Mouse (Mus musculus) MEL (cell line): Measurements from ENCODE around the gene Lats2.

Experiments used
- CTCF ChIP-seq, 3 experiments: IDR thresholded peaks in 2 of 3; conservative IDR thresholded peaks in 1 of 3; 2 replicates each; pipeline ENCODE4 v1.5.1; 2011 to 2012; ENCODE audit warnings: low read length in 3 of 3, low read depth in 2 of 3, mild to moderate bottlenecking in 2 of 3, improper control_type of control experiment in 1 of 3, inconsistent platforms in 1 of 3, mixed read lengths in 1 of 3, moderate library complexity in 1 of 3; ENCODE audit not compliant: control insufficient read depth in 1 of 3, insufficient read depth in 1 of 3, poor library complexity in 1 of 3, severe bottlenecking in 1 of 3
- ETS1 ChIP-seq: IDR thresholded peaks from 2 replicates; pipeline ENCODE4 v1.6.1; 2012; ENCODE audit warnings: low read depth, mild to moderate bottlenecking, inconsistent platforms, low read length, improper control_type of control experiment, moderate library complexity
- GABPA ChIP-seq: IDR thresholded peaks from 2 replicates; pipeline ENCODE4 v1.6.1; 2012; ENCODE audit warnings: low read depth, mild to moderate bottlenecking, inconsistent platforms, low read length, improper control_type of control experiment, moderate library complexity
- GATA1 ChIP-seq: IDR thresholded peaks from 2 replicates; pipeline ENCODE4 v1.6.1; 2011; ENCODE audit warnings: low read depth, low read length, improper control_type of control experiment
- POLR2A ChIP-seq, 2 experiments: IDR thresholded peaks; 2 replicates each; pipeline ENCODE4 v1.6.1; 2011 to 2012; ENCODE audit warnings: low read length in 2 of 2, mild to moderate bottlenecking in 2 of 2, control low read depth in 1 of 2, improper control_type of control experiment in 1 of 2, low read depth in 1 of 2, moderate library complexity in 1 of 2; ENCODE audit not compliant: control insufficient read depth in 1 of 2, insufficient read depth in 1 of 2, poor library complexity in 1 of 2
- RCOR1 ChIP-seq: IDR thresholded peaks from 2 replicates; pipeline ENCODE4 v1.6.1; 2012; ENCODE audit warnings: low read depth, mild to moderate bottlenecking, inconsistent platforms, low read length, improper control_type of control experiment
- TCF12 ChIP-seq: IDR thresholded peaks from 2 replicates; pipeline ENCODE4 v1.6.1; 2014; ENCODE audit warnings: low read depth, mild to moderate bottlenecking, inconsistent platforms, low read length, improper control_type of control experiment, moderate library complexity
- UBTF ChIP-seq: IDR thresholded peaks from 2 replicates; pipeline ENCODE4 v1.6.1; 2012; ENCODE audit warnings: low read depth, mild to moderate bottlenecking, inconsistent platforms, low read length, improper control_type of control experiment, moderate library complexity, borderline replicate concordance; ENCODE audit not compliant: insufficient read depth

- TF ChIP-seq ETS1 (no peak), GABPA (no peak), UBTF (no peak), GATA1 (no peak), RCOR1 (no peak), TCF12 (no peak), POLR2A (IDR thresholded peaks at IDR 0.05; ENCODE audit: control insufficient read depth in 1 of 2, insufficient read depth in 1 of 2, low read depth in 1 of 2, low read length in 2 of 2, poor library complexity in 1 of 2) (no peak), CTCF (IDR thresholded peaks at IDR 0.05 in 2 of 3, conservative IDR thresholded peaks at IDR 0.05 in 1 of 3; ENCODE audit: control insufficient read depth in 1 of 3, insufficient read depth in 1 of 3, low read depth in 2 of 3, low read length in 3 of 3, poor library complexity in 1 of 3, severe bottlenecking in 1 of 3) (no peak)
Observed at GRCm38 (mm10) chr14:57716601-57717245, 41.5 kb downstream of the Lats2 start.
